Mouse (Mus musculus): ENCODE measurements at regions not wholly inside any gene's neighbourhood (a gene's known extent, or its start where the extent isn't known, plus 50 kb on each side); places are given as distances from the start of the nearest gene placed in this dataset.

DNA sequence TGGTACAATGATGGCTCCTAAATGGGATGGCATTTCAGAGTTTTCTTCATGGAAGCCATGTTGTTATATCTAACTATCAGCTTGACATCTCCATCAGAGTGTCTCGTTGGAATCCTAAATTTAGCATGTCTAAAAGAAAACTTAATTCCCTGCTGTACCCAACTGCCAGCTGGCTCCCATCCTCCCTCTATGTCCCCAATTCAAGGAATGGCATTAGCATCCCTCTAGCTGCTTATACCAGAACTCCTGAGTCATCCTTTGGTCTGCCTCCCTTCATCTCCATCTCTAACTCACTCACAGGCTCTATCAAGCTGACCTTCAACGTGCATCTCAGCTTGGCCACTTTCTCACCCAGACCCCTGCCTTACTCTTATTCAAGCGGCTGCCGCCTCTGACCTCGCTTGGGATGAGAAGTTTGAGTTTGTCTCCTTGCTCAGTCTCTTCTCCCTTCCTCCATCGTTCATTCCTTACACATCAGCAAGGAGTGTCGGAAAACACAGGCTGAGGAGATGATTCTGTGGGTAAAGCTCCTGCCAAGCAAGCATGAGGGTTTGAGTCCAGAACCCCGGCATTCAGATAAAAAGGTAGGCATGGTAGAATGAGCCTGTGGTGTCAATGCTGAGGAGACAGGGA lies 88.9 kb downstream of the Emp1 start:
- Histone ChIP-seq H3K4me3 (ENCODE audit: low read depth, low read length) (no peak overlapping the region), H3K4me1 (ENCODE audit: control insufficient read depth, insufficient read depth, low read length) (no peaks in the 10 kb centered on the region), H3K36me3 (ENCODE audit: control insufficient read depth, insufficient read depth, low read length) (no peaks in the 10 kb centered on the region), H3K9ac (ENCODE audit: low read length) (no peak overlapping the region), H3K27me3 (ENCODE audit: control insufficient read depth, insufficient read depth, low read length) (no peaks in the 10 kb centered on the region), H3K9me3 (ENCODE audit: control insufficient read depth, low read length) (no peaks in the 10 kb centered on the region), H3K27ac (ENCODE audit: low read depth, low read length) (no peak overlapping the region), H3K4me2 (no peak overlapping the region)
- WGBS, result 90% methylated on average over 8 of the region's 8 CpGs
- ATAC-seq (ENCODE audit: low FRiP score) (no peak), DNase-seq (ENCODE audit: low spot score, missing footprints) (no peak)

DNA sequence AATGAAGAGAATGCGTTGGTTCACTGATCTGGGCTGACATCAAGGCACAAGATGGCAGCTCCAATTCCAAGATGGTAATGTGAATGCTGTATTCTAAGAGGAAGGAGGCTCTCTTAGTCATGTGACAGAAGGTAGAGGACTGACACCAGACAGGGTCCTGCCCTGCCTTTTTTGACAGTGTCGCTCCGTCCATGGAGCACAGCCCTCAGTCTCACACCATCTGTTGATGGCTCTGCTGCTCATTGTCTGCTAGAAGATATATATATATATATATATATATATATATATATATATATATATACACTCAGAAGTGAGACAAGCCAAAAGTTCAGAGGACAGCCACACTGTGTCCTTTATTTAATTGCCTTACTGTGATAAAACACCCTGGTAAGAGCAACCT lies 90.7 kb downstream of the Emp1 start:
- 95% methylated on average over 3 of the region's 3 CpGs for WGBS
- H3K9ac ChIP-seq (ENCODE audit: low read length), result no peak overlapping the region
- ATAC-seq (ENCODE audit: low FRiP score) (no peak), DNase-seq (ENCODE audit: low spot score, missing footprints) (no peak)
- H3K4me2 ChIP-seq, result no peak overlapping the region
- H3K27me3 ChIP-seq (ENCODE audit: control insufficient read depth, insufficient read depth, low read length), result no peaks in the 10 kb centered on the region
- H3K4me1 ChIP-seq (ENCODE audit: control insufficient read depth, insufficient read depth, low read length), result no peaks in the 10 kb centered on the region
- H3K4me3 ChIP-seq (ENCODE audit: low read depth, low read length), result no peak overlapping the region
- H3K36me3 ChIP-seq (ENCODE audit: control insufficient read depth, insufficient read depth, low read length), result no peaks in the 10 kb centered on the region
- H3K27ac ChIP-seq (ENCODE audit: low read depth, low read length), result no peak overlapping the region
- H3K9me3 ChIP-seq (ENCODE audit: control insufficient read depth, low read length), result no peaks in the 10 kb centered on the region

DNA sequence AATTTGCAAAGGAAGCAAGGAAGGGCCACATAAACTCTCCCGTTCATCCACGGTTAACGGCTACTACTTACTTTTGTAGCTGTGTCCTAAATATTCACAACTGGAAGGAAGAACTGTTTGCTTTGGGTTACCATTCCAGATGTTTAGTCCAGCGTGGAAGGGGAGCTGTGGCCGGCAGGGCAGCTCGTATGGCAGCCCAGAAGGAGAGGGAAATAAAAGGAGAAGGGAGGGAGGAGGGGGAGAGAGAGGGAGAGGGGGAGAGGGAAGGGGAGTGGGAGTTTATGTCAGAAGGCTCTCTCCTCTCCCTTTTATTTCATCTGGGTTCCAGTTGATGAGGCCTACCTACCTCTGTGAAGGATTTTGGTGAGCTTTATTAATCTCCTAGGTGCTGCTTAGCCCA lies 110.2 kb downstream of the Emp1 start:
- H3K36me3 ChIP-seq (ENCODE audit: control insufficient read depth, insufficient read depth, low read length), result no peaks in the 10 kb centered on the region
- H3K9ac ChIP-seq (ENCODE audit: low read length), result no peak overlapping the region
- ATAC-seq (ENCODE audit: low FRiP score) (no peak), DNase-seq (ENCODE audit: low spot score, missing footprints) (no peak)
- WGBS, result 53% methylated on average over 6 of the region's 6 CpGs
- H3K4me1 ChIP-seq (ENCODE audit: control insufficient read depth, insufficient read depth, low read length), result no peaks in the 10 kb centered on the region
- no peaks in the 10 kb centered on the region for H3K27me3 ChIP-seq (ENCODE audit: control insufficient read depth, insufficient read depth, low read length)
- no peak overlapping the region for H3K4me3 ChIP-seq (ENCODE audit: low read depth, low read length)
- no peak overlapping the region for H3K4me2 ChIP-seq
- no peaks in the 10 kb centered on the region for H3K9me3 ChIP-seq (ENCODE audit: control insufficient read depth, low read length)
- no peak overlapping the region for H3K27ac ChIP-seq (ENCODE audit: low read depth, low read length)

- H3K4me3 ChIP-seq (ENCODE audit: low read depth, low read length), result no peak overlapping the region
- ATAC-seq (ENCODE audit: low FRiP score), result no peak
- 84% methylated on average over 4 of the region's 4 CpGs for WGBS
Measured at GRCm38 (mm10) chr6:135473146-135473545, 110.8 kb downstream of the Emp1 start.

GRCm38 (mm10) chr6:135488795-135489194 lies 126.5 kb downstream of the Emp1 start:
- Histone ChIP-seq H3K27ac (ENCODE audit: low read depth, low read length) (no peak overlapping the region), H3K36me3 (ENCODE audit: control insufficient read depth, insufficient read depth, low read length) (no peaks in the 10 kb centered on the region), H3K4me2 (no peak overlapping the region), H3K4me1 (ENCODE audit: control insufficient read depth, insufficient read depth, low read length) (no peaks in the 10 kb centered on the region), H3K4me3 (ENCODE audit: low read depth, low read length) (no peak overlapping the region), H3K27me3 (ENCODE audit: control insufficient read depth, insufficient read depth, low read length) (no peaks in the 10 kb centered on the region), H3K9me3 (ENCODE audit: control insufficient read depth, low read length) (no peaks in the 10 kb centered on the region), H3K9ac (ENCODE audit: low read length) (no peak overlapping the region)
- no peak for ATAC-seq (ENCODE audit: low FRiP score)
- WGBS, result 67% methylated on average over 2 of the region's 2 CpGs
- DNase-seq (ENCODE audit: low spot score, missing footprints), result no peak

More at GRCm38 (mm10) chr6:135473146-135473545, 110.8 kb downstream of the Emp1 start:
- Histone ChIP-seq H3K9ac (ENCODE audit: low read length) (no peak overlapping the region), H3K27me3 (ENCODE audit: control insufficient read depth, insufficient read depth, low read length) (no peaks in the 10 kb centered on the region), H3K27ac (ENCODE audit: low read depth, low read length) (no peak overlapping the region), H3K36me3 (ENCODE audit: control insufficient read depth, insufficient read depth, low read length) (no peaks in the 10 kb centered on the region), H3K9me3 (ENCODE audit: control insufficient read depth, low read length) (no peaks in the 10 kb centered on the region), H3K4me1 (ENCODE audit: control insufficient read depth, insufficient read depth, low read length) (no peaks in the 10 kb centered on the region), H3K4me2 (no peak overlapping the region)
- no peak for DNase-seq (ENCODE audit: low spot score, missing footprints)

DNA sequence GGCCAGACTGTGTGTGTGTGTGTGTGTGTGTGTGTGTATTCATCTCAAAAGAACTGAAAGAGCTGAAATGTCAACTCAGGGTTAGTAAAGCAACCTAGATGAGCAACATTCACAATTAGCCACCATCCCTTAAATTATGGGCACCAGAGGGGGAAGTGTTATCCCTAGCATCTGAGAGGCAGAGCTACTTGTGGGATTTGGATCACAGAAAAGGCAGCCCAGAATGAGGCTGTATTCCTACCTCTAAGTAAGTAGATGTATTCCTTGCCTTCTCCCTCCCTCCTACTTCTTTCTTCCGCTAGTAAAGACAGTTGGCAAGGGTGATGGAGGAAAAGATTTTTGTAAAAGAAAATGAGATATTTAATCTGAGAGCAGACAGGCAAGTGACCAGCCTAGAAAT lies 131.6 kb downstream of the Emp1 start:
- H3K36me3 ChIP-seq (ENCODE audit: control insufficient read depth, insufficient read depth, low read length), result no peaks in the 10 kb centered on the region
- no peak overlapping the region for H3K4me3 ChIP-seq (ENCODE audit: low read depth, low read length)
- no peaks in the 10 kb centered on the region for H3K9me3 ChIP-seq (ENCODE audit: control insufficient read depth, low read length)
- no peak for ATAC-seq (ENCODE audit: low FRiP score)
- H3K4me2 ChIP-seq, result no peak overlapping the region
- H3K27ac ChIP-seq (ENCODE audit: low read depth, low read length), result no peak overlapping the region
- H3K9ac ChIP-seq (ENCODE audit: low read length), result no peak overlapping the region
- no peaks in the 10 kb centered on the region for H3K27me3 ChIP-seq (ENCODE audit: control insufficient read depth, insufficient read depth, low read length)
- no peak for DNase-seq (ENCODE audit: low spot score, missing footprints)
- WGBS, result 95% methylated on average over 1 of the region's 1 CpGs
- no peaks in the 10 kb centered on the region for H3K4me1 ChIP-seq (ENCODE audit: control insufficient read depth, insufficient read depth, low read length)

DNA sequence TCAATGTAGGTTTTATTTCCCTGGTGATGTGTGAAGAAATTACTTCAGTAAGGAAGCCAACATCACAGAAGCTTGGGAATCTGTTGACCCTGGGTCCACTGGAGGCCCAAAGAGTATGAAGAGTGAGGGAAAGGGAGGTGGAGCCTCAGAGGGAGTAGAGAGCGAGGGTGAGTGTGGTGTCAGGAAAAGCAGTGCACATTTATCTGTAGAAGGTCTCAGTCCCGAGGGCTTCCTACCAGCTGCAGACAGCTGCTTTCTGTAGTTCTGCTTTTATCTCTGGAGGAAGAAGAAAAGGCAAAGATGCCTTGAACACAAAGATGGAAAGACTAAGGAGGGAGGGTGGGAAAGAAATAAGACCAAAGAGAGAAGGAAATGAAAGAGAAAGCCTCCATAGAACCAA lies 133.5 kb downstream of the Emp1 start:
- Histone ChIP-seq H3K9ac (ENCODE audit: low read length) (no peak overlapping the region), H3K4me3 (ENCODE audit: low read depth, low read length) (no peak overlapping the region), H3K4me2 (no peak overlapping the region), H3K9me3 (ENCODE audit: control insufficient read depth, low read length) (no peaks in the 10 kb centered on the region), H3K27ac (ENCODE audit: low read depth, low read length) (no peak overlapping the region), H3K36me3 (ENCODE audit: control insufficient read depth, insufficient read depth, low read length) (no peaks in the 10 kb centered on the region), H3K27me3 (ENCODE audit: control insufficient read depth, insufficient read depth, low read length) (no peaks in the 10 kb centered on the region), H3K4me1 (ENCODE audit: control insufficient read depth, insufficient read depth, low read length) (no peaks in the 10 kb centered on the region)
- DNase-seq (ENCODE audit: low spot score, missing footprints) (no peak), ATAC-seq (ENCODE audit: low FRiP score) (no peak)
- 89% methylated on average over 2 of the region's 2 CpGs for WGBS

DNA sequence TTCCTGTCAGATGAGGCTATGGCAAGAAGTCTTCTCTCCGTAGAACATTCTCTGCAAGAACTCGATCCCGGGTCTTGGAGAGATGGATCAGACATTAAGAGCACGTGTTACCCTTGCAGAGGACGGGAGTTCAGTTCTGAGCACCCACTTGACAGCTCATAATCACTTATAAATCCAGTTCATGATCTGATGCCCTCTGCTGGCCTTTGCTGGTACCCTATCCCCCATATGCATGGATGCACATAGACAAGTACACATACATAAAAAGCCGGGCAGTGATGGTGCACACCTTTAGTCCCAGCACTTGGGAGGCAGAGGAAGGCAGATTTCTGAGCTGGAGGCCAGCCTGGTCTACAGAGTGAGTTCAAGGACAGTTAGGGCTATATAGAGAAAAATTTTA lies 136.2 kb downstream of the Emp1 start:
- Histone ChIP-seq H3K4me2 (no peak overlapping the region), H3K27ac (ENCODE audit: low read depth, low read length) (no peak overlapping the region), H3K9me3 (ENCODE audit: control insufficient read depth, low read length) (no peaks in the 10 kb centered on the region), H3K4me3 (ENCODE audit: low read depth, low read length) (no peak overlapping the region), H3K36me3 (ENCODE audit: control insufficient read depth, insufficient read depth, low read length) (no peaks in the 10 kb centered on the region), H3K27me3 (ENCODE audit: control insufficient read depth, insufficient read depth, low read length) (no peaks in the 10 kb centered on the region), H3K4me1 (ENCODE audit: control insufficient read depth, insufficient read depth, low read length) (no peaks in the 10 kb centered on the region), H3K9ac (ENCODE audit: low read length) (no peak overlapping the region)
- ATAC-seq (ENCODE audit: low FRiP score) (no peak), DNase-seq (ENCODE audit: low spot score, missing footprints) (no peak)
- 94% methylated on average over 6 of the region's 6 CpGs for WGBS

DNA sequence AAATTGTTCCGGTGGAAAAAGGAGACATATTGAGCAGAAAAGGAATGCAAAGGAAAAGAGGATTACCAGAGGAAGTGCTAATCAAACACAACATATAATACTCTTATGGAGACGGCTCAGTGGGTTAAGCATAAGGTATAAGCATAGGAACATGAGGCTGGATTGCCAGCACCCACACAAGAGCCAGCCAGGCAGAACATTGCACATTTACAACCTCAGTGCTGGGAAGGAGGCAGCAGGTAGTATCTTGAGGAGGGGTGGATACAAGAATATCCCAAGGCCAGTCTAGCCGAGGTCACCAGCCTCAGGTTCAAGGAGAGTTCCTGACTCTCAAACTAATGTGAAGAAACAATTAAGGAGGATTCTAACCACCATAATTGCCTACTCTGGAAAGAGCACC lies 138.0 kb downstream of the Emp1 start:
- Histone ChIP-seq H3K36me3 (ENCODE audit: control insufficient read depth, insufficient read depth, low read length) (no peaks in the 10 kb centered on the region), H3K4me1 (ENCODE audit: control insufficient read depth, insufficient read depth, low read length) (no peaks in the 10 kb centered on the region), H3K9me3 (ENCODE audit: control insufficient read depth, low read length) (no peaks in the 10 kb centered on the region), H3K27me3 (ENCODE audit: control insufficient read depth, insufficient read depth, low read length) (no peaks in the 10 kb centered on the region), H3K27ac (ENCODE audit: low read depth, low read length) (no peak overlapping the region), H3K4me3 (ENCODE audit: low read depth, low read length) (no peak overlapping the region), H3K4me2 (no peak overlapping the region), H3K9ac (ENCODE audit: low read length) (no peak overlapping the region)
- WGBS, result 80% methylated on average over 3 of the region's 3 CpGs
- no peak for DNase-seq (ENCODE audit: low spot score, missing footprints)
- ATAC-seq (ENCODE audit: low FRiP score), result no peak

GRCm38 (mm10) chr6:135501791-135502190 lies 139.4 kb downstream of the Emp1 start:
- Histone ChIP-seq H3K4me3 (ENCODE audit: low read depth, low read length) (no peak overlapping the region), H3K27me3 (ENCODE audit: control insufficient read depth, insufficient read depth, low read length) (no peaks in the 10 kb centered on the region), H3K36me3 (ENCODE audit: control insufficient read depth, insufficient read depth, low read length) (no peaks in the 10 kb centered on the region), H3K9me3 (ENCODE audit: control insufficient read depth, low read length) (no peaks in the 10 kb centered on the region), H3K27ac (ENCODE audit: low read depth, low read length) (no peak overlapping the region), H3K4me1 (ENCODE audit: control insufficient read depth, insufficient read depth, low read length) (no peaks in the 10 kb centered on the region), H3K4me2 (no peak overlapping the region), H3K9ac (ENCODE audit: low read length) (no peak overlapping the region)
- DNase-seq (ENCODE audit: low spot score, missing footprints), result no peak
- 83% methylated on average over 6 of the region's 6 CpGs for WGBS
- ATAC-seq (ENCODE audit: low FRiP score), result no peak

Data from midbrain, embryonic 11.5 days (tissue).